Mouse (Mus musculus): ENCODE measurements around the gene Cxcl12. TPM values are rescaled to one million over a fixed set of nuclear protein-coding genes. Genes with fewer than 3 reads are reported as not detected.

Gene Cxcl12
- polyA plus RNA-seq, 1 experiment = 5.4 TPM

DNA sequence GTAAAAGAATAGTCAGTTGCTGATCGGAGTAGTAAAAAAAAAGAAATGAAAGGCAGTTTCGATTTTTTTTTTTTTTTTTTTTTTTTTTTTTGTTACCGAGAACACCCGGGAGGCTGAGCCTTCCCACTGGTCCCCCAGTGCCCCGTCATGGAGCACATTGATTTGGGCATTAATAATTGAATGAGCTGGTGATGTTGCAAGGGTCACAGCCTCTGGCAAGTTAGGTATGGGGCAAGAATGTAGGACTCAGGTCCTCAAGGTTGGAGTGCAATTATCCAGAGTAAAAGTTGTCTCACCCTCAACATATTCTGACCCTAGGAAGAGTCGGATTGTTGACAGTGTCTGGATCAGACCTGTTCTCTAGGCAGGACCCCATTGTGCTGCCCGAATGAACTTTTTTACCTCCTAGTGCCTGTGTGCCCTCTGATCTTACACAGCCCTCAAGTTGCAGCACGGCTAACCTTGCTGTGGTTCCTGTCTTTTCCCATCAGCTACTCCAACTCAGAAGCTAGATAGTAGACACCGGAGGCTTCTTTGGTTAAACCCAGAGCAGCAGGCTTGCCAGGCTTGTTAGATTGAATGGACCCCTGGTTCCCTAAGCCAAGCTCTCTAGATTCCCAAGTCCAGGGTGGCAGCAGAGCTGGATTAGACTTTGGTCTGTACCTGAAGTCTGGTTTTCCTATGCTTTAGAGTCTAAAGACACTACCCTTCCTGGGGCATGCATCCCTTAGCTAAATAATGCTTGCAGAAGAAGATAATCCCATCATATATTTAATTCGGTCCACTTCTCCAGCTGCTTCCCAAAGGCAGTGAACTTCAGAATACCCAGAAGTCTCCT lies 1.8 kb downstream of the Cxcl12 start:
- Histone ChIP-seq H3K9me3 (replicated peaks; ENCODE audit: control insufficient read depth, insufficient read depth, low read length, poor library complexity, severe bottlenecking) (no peaks in the 10 kb centered on the region), H3K4me1 (ENCODE audit: control insufficient read depth, insufficient read depth, low read length) (no peaks in the 10 kb centered on the region), H3K36me3 (ENCODE audit: control insufficient read depth, insufficient read depth, low read length, poor library complexity, severe bottlenecking) (no peaks in the 10 kb centered on the region), H3K4me3 (ENCODE audit: low read depth, low read length) (no peak overlapping the region), H3K27ac (ENCODE audit: insufficient read depth, low read length) (no peak overlapping the region), H3K27me3 (ENCODE audit: control insufficient read depth, insufficient read depth, low read length, poor library complexity, severe bottlenecking) (peaks cover 7% of the 10 kb centered on the region; the same call in 1 of the 2 replicates), H3K9ac (ENCODE audit: low read depth, poor library complexity, severe bottlenecking) (no peak overlapping the region)
- TF ChIP-seq CTCF (IDR thresholded peaks at IDR 0.05; ENCODE audit: low read depth, low read length) (no peak), POLR2A (IDR thresholded peaks at IDR 0.05; ENCODE audit: insufficient read depth, low read length) (no peak), EP300 (IDR thresholded peaks at IDR 0.05; ENCODE audit: insufficient read depth, low read depth, low read length) (no peak)

DNA sequence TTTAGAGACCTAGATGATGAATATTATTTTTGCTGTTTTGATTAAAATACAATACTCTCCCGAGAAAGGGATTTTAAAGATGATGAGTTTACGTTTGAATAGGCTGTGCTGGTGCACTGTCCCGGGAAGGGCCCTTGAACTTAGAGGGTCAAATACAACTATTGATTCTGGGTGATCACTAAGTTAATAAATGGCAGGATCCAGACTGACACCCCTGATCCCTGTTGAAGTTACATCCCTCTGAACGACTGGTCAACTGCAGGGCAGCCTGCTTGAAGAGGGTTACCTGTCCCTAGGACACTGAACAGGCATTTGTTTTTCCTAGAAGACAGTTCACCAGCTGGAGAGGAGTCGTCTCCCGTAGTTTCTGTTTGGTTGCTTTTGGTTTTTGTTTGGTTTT lies 4.0 kb downstream of the Cxcl12 start:
- H3K27me3 ChIP-seq (ENCODE audit: control insufficient read depth, insufficient read depth, low read length, poor library complexity, severe bottlenecking) = peaks cover 7% of the 10 kb centered on the region; the same call in 1 of the 2 replicates

DNA sequence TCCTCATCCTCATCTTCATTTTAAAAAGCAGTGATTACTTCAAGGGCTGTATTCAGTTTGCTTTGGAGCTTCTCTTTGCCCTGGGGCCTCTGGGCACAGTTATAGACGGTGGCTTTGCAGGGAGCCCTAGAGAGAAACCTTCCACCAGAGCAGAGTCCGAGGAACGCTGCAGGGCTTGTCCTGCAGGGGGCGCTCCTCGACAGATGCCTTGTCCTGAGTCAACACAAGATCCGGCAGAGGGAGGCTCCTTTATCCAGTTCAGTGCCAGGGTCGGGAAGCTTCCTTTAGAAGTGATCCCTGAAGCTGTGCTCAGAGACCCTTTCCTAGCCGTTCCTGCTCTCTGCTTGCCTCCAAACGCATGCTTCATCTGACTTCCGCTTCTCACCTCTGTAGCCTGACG lies 5.5 kb downstream of the Cxcl12 start:
- no peak overlapping the region for H3K27ac ChIP-seq (ENCODE audit: insufficient read depth, low read length)
- H3K9me3 ChIP-seq (replicated peaks; ENCODE audit: control insufficient read depth, insufficient read depth, low read length, poor library complexity, severe bottlenecking) = no peaks in the 10 kb centered on the region
- peaks cover 4% of the 10 kb centered on the region; the same call in 1 of the 2 replicates for H3K27me3 ChIP-seq (ENCODE audit: control insufficient read depth, insufficient read depth, low read length, poor library complexity, severe bottlenecking)
- H3K36me3 ChIP-seq (ENCODE audit: control insufficient read depth, insufficient read depth, low read length, poor library complexity, severe bottlenecking) = no peaks in the 10 kb centered on the region
- TF ChIP-seq POLR2A (IDR thresholded peaks at IDR 0.05; ENCODE audit: insufficient read depth, low read length) (no peak), EP300 (IDR thresholded peaks at IDR 0.05; ENCODE audit: insufficient read depth, low read depth, low read length) (no peak), CTCF (IDR thresholded peaks at IDR 0.05; ENCODE audit: low read depth, low read length) (peak; percentile 80)
- H3K4me3 ChIP-seq (ENCODE audit: low read depth, low read length) = 0 out of 2 replicates have a peak overlapping the region, but pooled peaks have one; percentile 31
- peaks cover 2% of the 10 kb centered on the region for H3K4me1 ChIP-seq (ENCODE audit: control insufficient read depth, insufficient read depth, low read length)
- H3K9ac ChIP-seq (ENCODE audit: low read depth, poor library complexity, severe bottlenecking) = no peak overlapping the region

More for the DNA sequence above, 4.0 kb downstream of the Cxcl12 start:
- no peak overlapping the region for H3K27ac ChIP-seq (ENCODE audit: insufficient read depth, low read length)
- H3K4me3 ChIP-seq (ENCODE audit: low read depth, low read length) = no peak overlapping the region
- H3K9me3 ChIP-seq (replicated peaks; ENCODE audit: control insufficient read depth, insufficient read depth, low read length, poor library complexity, severe bottlenecking) = no peaks in the 10 kb centered on the region
- no peak for TF ChIP-seq POLR2A (IDR thresholded peaks at IDR 0.05; ENCODE audit: insufficient read depth, low read length)
- no peak for TF ChIP-seq CTCF (IDR thresholded peaks at IDR 0.05; ENCODE audit: low read depth, low read length)
- TF ChIP-seq EP300 (IDR thresholded peaks at IDR 0.05; ENCODE audit: insufficient read depth, low read depth, low read length) = no peak
- no peak overlapping the region for H3K9ac ChIP-seq (ENCODE audit: low read depth, poor library complexity, severe bottlenecking)
- H3K36me3 ChIP-seq (ENCODE audit: control insufficient read depth, insufficient read depth, low read length, poor library complexity, severe bottlenecking) = no peaks in the 10 kb centered on the region
- no peaks in the 10 kb centered on the region for H3K4me1 ChIP-seq (ENCODE audit: control insufficient read depth, insufficient read depth, low read length)

DNA sequence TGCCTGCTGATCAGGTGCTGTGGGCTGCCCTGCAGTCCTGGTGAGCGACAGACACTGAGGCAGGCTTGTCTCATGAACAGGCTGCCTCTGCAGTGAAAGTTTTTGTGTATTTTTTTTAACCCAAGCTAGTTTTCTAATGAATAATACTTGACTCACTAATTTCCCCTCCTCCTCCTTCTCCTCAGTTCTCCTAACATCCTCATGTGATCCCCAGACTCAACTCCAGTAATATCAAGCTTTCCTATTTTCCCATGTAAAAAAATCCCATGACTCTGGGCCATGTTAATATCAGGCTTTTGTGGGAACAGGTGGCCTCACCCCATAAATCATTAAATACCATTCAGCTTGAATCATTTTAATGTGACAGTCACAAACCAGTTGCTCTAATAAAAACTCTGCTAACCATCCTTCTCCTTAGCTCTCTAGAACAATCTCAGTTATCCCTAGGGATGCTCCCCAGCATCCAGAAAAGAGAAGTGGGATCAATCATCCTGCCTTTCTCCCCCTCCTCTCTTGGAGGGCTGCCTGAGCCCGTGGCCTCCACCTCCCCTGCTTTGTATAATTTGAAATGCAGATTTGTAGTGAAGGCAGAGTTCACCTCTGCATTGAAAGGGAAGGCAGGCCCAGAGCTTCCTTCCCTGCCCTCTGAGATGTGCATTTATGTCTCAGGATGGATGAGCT lies 6.9 kb downstream of the Cxcl12 start:
- H3K27me3 ChIP-seq (ENCODE audit: control insufficient read depth, insufficient read depth, low read length, poor library complexity, severe bottlenecking) = peaks cover 4% of the 10 kb centered on the region; the same call in 1 of the 2 replicates
- no peak overlapping the region for H3K9ac ChIP-seq (ENCODE audit: low read depth, poor library complexity, severe bottlenecking)
- peaks cover 2% of the 10 kb centered on the region for H3K4me1 ChIP-seq (ENCODE audit: control insufficient read depth, insufficient read depth, low read length)
- no peaks in the 10 kb centered on the region for H3K36me3 ChIP-seq (ENCODE audit: control insufficient read depth, insufficient read depth, low read length, poor library complexity, severe bottlenecking)
- H3K27ac ChIP-seq (ENCODE audit: insufficient read depth, low read length) = no peak overlapping the region
- no peaks in the 10 kb centered on the region for H3K9me3 ChIP-seq (replicated peaks; ENCODE audit: control insufficient read depth, insufficient read depth, low read length, poor library complexity, severe bottlenecking)
- no peak overlapping the region for H3K4me3 ChIP-seq (ENCODE audit: low read depth, low read length)
- TF ChIP-seq CTCF (IDR thresholded peaks at IDR 0.05; ENCODE audit: low read depth, low read length) (no peak), EP300 (IDR thresholded peaks at IDR 0.05; ENCODE audit: insufficient read depth, low read depth, low read length) (no peak), POLR2A (IDR thresholded peaks at IDR 0.05; ENCODE audit: insufficient read depth, low read length) (no peak)

DNA sequence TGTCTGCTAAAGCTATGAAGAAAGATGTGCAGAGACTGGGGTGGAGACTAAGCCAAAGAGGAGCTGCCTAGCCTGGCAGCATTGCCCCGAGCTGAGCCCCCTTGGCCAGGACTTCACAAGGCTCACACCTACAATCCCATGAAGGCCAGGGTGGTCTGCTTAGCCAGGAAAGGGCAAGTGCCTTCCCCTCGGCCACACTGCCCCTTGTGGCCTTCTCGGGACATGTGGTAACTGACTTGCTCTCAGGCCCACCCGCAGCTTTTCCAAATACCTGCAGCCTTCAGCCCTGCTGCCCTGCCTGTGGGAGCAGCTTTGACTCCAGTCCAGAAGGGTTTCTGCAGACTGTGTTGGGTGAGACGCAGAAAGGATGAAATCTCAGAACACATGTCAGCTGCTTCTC lies 8.1 kb downstream of the Cxcl12 start:
- no peak overlapping the region for H3K4me3 ChIP-seq (ENCODE audit: low read depth, low read length)
- H3K36me3 ChIP-seq (ENCODE audit: control insufficient read depth, insufficient read depth, low read length, poor library complexity, severe bottlenecking) = no peaks in the 10 kb centered on the region
- peaks cover 7% of the 10 kb centered on the region for H3K4me1 ChIP-seq (ENCODE audit: control insufficient read depth, insufficient read depth, low read length)
- TF ChIP-seq EP300 (IDR thresholded peaks at IDR 0.05; ENCODE audit: insufficient read depth, low read depth, low read length) = no peak
- TF ChIP-seq CTCF (IDR thresholded peaks at IDR 0.05; ENCODE audit: low read depth, low read length) = peak; percentile 65
- no peak for TF ChIP-seq POLR2A (IDR thresholded peaks at IDR 0.05; ENCODE audit: insufficient read depth, low read length)
- peaks cover 2% of the 10 kb centered on the region; the same call in 1 of the 2 replicates for H3K27me3 ChIP-seq (ENCODE audit: control insufficient read depth, insufficient read depth, low read length, poor library complexity, severe bottlenecking)
- H3K9me3 ChIP-seq (replicated peaks; ENCODE audit: control insufficient read depth, insufficient read depth, low read length, poor library complexity, severe bottlenecking) = no peaks in the 10 kb centered on the region
- H3K9ac ChIP-seq (ENCODE audit: low read depth, poor library complexity, severe bottlenecking) = no peak overlapping the region
- H3K27ac ChIP-seq (ENCODE audit: insufficient read depth, low read length) = no peak overlapping the region

All from ES-Bruce4 (cell line).